Mouse (Mus musculus): ENCODE results near the gene Cbl. TPM values are rescaled to one million over a fixed set of nuclear protein-coding genes. Genes with fewer than 3 reads are reported as not detected.

Cbl gene
- polyA plus RNA-seq, 1 experiment, result 14.2 TPM

DNA sequence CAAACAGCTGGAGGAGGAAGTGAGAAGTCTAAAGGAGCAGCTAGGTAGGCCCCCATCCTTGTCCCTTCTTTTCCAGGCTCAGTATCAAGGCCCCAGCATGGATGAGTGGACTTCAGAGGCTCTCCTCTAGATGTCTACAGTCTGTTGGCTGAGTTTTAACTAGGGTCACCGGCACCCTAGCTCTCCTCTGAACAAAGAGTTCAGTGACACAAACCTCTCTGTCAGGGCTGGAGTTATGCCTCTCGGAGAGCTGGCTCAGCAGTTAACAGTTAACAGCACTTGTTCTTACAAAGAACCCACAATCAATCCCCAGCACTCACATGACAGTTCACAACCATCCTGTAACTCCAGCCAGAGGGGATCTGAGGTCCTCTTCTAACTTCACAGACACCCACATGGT is 9.8 kb upstream of the Cbl start:
- H3K4me1 ChIP-seq (ENCODE audit: control insufficient read depth, insufficient read depth, low read length), result no peaks in the 10 kb centered on the region
- H3K4me3 ChIP-seq (replicated peaks; ENCODE audit: extremely low read depth, low read depth, low read length), result no peak overlapping the region
- 49% methylated on average over 2 of the region's 2 CpGs for WGBS
- TF ChIP-seq CTCF (IDR thresholded peaks at IDR 0.05; ENCODE audit: insufficient read depth, low read length), result no peak
- no peak for TF ChIP-seq POLR2A (IDR thresholded peaks at IDR 0.05; ENCODE audit: borderline replicate concordance, extremely low read depth, low read depth, low read length)
- DNase-seq, result no peak

DNA sequence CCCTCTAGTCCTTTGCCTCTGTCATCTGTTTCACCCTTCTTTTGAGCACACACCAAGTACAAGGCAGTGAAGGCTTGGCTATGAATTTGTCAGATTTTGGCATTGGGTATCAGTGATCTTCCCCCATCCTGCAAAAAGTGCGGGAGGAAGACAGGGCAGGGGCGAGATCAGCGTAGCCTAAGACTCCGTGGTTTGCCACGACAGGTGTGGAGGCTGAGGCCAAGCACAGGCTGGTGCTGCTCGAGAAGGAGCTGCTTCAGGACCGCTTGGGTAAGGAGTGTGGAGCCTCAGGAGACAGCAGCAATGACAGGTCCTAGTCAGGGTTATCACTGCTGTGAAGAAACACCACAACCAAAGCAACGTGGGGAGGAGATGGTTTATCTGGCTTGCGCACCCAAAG is 7.6 kb upstream of the Cbl start:
- no peak for DNase-seq
- TF ChIP-seq POLR2A (IDR thresholded peaks at IDR 0.05; ENCODE audit: borderline replicate concordance, extremely low read depth, low read depth, low read length), result no peak
- no peak for TF ChIP-seq CTCF (IDR thresholded peaks at IDR 0.05; ENCODE audit: insufficient read depth, low read length)
- Histone ChIP-seq H3K4me3 (replicated peaks; ENCODE audit: extremely low read depth, low read depth, low read length) (no peak overlapping the region), H3K4me1 (ENCODE audit: control insufficient read depth, insufficient read depth, low read length) (no peaks in the 10 kb centered on the region)
- 55% methylated on average over 9 of the region's 9 CpGs for WGBS

DNA sequence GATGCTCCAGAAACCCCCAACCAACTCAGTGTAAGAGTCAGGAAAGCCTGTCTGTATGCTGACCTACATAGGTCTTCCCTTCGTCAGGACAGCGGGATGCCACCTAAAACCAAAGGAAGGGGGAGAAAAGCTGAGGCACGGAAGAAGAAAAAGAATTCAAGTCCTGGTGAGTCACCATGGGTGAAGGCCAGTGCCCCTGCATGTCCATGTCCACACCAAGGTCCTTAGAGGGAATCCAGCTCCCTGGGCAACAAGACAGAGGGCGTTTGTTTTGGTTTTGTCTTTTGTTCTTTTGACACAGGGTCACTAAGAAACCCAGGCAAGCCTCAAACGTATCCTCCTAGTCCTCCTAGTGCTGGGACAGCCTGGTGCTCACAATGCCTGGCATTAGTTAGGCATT is 7.1 kb upstream of the Cbl start:
- DNase-seq, result no peak
- Histone ChIP-seq H3K4me3 (replicated peaks; ENCODE audit: extremely low read depth, low read depth, low read length) (no peak overlapping the region), H3K4me1 (ENCODE audit: control insufficient read depth, insufficient read depth, low read length) (no peaks in the 10 kb centered on the region)
- 53% methylated on average over 5 of the region's 5 CpGs for WGBS
- no peak for TF ChIP-seq CTCF (IDR thresholded peaks at IDR 0.05; ENCODE audit: insufficient read depth, low read length)
- TF ChIP-seq POLR2A (IDR thresholded peaks at IDR 0.05; ENCODE audit: borderline replicate concordance, extremely low read depth, low read depth, low read length), result peak; percentile 28; the same call in 1 of the 2 replicates

DNA sequence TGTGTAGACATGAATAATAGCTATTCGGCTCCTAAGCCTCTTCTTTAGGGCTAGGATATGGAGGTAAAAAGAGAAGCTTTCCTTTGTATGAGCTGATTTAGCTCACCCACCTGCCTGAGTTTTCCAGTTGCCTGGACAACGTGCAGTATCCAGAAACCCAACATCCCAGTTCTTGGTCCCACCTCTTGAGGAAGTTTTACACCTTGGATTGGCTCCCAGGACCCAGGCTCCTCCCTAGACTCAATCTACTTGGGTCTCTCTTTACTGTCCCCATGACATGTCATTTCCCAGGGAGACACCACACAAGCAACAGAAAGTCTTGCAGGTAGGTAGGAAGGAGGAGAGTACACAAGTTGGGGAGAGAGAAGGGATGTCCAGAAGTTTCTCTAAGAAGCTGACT is 6.5 kb upstream of the Cbl start, which contains the start of gene Ccdc153:
TSS of gene Ccdc153 (plus strand) at position 278 of the 400 bp plus-strand sequence.
- DNase-seq, result no peak
- 42% methylated on average over 2 of the region's 2 CpGs for WGBS
- Histone ChIP-seq H3K4me1 (ENCODE audit: control insufficient read depth, insufficient read depth, low read length) (no peaks in the 10 kb centered on the region), H3K4me3 (replicated peaks; ENCODE audit: extremely low read depth, low read depth, low read length) (no peak within 1 kb of the TSS)
- no peak for TF ChIP-seq CTCF (IDR thresholded peaks at IDR 0.05; ENCODE audit: insufficient read depth, low read length)
- TF ChIP-seq POLR2A (IDR thresholded peaks at IDR 0.05; ENCODE audit: borderline replicate concordance, extremely low read depth, low read depth, low read length), result no peak

DNA sequence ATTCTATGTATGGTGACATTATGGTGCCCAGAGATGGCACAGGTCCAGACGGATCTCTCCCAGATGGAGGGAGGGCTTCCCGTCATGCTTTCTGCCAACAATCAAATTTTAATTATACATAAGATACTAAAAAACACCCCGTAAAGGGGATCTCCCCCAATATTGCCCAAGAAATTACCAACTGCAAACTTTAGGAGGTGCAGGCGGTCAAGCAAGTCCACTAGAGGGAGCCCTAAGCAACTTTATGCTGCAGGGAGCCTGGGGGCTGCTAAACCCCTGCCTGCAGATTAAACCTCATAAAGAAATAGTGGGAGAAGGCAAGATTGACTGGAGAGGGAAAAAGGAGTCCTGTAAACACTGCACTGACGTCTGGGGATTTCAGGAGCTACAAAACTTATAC is 5.6 kb upstream of the Cbl start:
- WGBS, result 10% methylated on average over 5 of the region's 5 CpGs
- DNase-seq, result peak; percentile 28
- Histone ChIP-seq H3K4me3 (replicated peaks; ENCODE audit: extremely low read depth, low read depth, low read length) (no peak overlapping the region), H3K4me1 (ENCODE audit: control insufficient read depth, insufficient read depth, low read length) (no peaks in the 10 kb centered on the region)
- TF ChIP-seq CTCF (IDR thresholded peaks at IDR 0.05; ENCODE audit: insufficient read depth, low read length) (peak; percentile 61), POLR2A (IDR thresholded peaks at IDR 0.05; ENCODE audit: borderline replicate concordance, extremely low read depth, low read depth, low read length) (no peak)

DNA sequence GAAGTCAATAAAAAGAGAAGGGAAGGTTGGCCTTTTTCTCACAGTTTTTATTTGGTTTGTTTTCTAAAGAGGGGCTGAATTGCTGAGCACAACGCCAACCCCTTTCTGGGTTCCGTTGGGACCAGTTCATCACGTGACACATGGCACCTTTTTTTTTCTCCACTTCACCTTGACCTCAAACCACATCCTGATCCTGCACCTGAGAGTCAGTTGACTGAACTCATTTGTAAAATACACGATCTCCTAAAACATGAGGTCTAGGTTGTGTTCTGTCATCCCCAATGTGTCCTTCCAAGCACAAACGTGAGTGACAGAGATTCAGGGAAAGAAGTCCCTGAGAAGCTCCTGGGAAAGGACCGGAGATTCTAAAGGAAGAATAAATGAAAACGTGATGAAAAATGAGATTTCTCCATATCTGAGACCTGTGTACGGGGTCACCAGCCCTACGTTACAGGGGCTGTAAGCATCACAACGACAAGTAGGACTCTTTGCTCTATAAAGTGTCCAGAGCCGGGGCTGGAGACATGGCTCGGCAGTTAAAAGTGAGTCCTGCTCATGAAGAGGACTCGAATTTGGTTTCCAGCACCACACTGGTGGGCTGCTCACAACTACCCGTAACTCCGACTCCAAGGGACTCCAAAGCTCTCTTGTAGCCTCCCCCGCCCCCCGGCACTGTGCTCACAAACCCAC is 4.8 kb upstream of the Cbl start:
- WGBS, result 73% methylated on average over 17 of the region's 17 CpGs
- Histone ChIP-seq H3K4me3 (replicated peaks; ENCODE audit: extremely low read depth, low read depth, low read length) (no peak overlapping the region), H3K4me1 (ENCODE audit: control insufficient read depth, insufficient read depth, low read length) (no peaks in the 10 kb centered on the region)
- no peak for DNase-seq
- no peak for TF ChIP-seq POLR2A (IDR thresholded peaks at IDR 0.05; ENCODE audit: borderline replicate concordance, extremely low read depth, low read depth, low read length)
- no peak for TF ChIP-seq CTCF (IDR thresholded peaks at IDR 0.05; ENCODE audit: insufficient read depth, low read length)

DNA sequence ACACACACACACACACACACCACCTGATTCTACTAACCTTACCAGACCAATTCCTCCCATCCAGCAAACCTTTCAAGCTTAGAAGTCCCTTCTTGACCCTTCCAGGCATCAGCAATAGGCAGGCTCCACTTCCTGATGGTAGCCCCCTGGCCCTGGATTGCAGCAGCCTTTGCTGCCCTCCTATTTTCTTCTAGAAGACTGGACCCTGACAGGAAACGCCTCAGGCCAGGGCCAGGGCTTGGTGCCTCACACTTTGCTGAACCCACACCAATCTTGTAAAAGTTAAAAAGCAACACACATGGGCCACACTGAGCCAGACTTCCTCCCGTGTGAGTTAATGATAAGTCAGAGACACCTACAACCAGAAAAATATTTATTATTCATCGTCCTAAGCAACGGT is 3.3 kb upstream of the Cbl start:
- TF ChIP-seq CTCF (IDR thresholded peaks at IDR 0.05; ENCODE audit: insufficient read depth, low read length) (no peak), POLR2A (IDR thresholded peaks at IDR 0.05; ENCODE audit: borderline replicate concordance, extremely low read depth, low read depth, low read length) (no peak)
- 66% methylated on average over 4 of the region's 4 CpGs for WGBS
- DNase-seq, result no peak
- Histone ChIP-seq H3K4me3 (replicated peaks; ENCODE audit: extremely low read depth, low read depth, low read length) (no peak overlapping the region), H3K4me1 (ENCODE audit: control insufficient read depth, insufficient read depth, low read length) (peaks cover 3% of the 10 kb centered on the region; the same call in 1 of the 2 replicates)

DNA sequence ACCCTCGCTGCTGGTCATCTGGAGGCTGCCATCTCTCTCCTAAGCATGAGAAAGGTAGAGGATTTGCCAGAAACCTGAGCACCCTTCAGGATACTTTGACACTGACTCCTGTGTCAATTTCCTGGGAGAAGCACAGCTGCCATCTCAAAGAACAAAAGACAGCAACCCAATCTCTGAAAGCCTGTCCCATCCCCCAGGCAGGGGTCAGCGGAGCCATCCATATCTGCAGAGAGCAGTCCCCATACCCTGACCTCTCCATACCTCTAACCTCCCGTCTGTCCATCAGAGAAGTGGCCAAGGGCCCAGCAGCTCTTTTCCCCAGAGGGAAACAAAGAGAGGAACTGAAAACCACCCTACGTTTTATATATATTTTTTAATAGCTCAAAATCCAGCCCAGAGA is 2.8 kb upstream of the Cbl start:
- no peak for TF ChIP-seq CTCF (IDR thresholded peaks at IDR 0.05; ENCODE audit: insufficient read depth, low read length)
- no peak for TF ChIP-seq POLR2A (IDR thresholded peaks at IDR 0.05; ENCODE audit: borderline replicate concordance, extremely low read depth, low read depth, low read length)
- WGBS, result 74% methylated on average over 4 of the region's 4 CpGs
- Histone ChIP-seq H3K4me1 (ENCODE audit: control insufficient read depth, insufficient read depth, low read length) (peaks cover 8% of the 10 kb centered on the region), H3K4me3 (replicated peaks; ENCODE audit: extremely low read depth, low read depth, low read length) (no peak overlapping the region)
- no peak for DNase-seq

DNA sequence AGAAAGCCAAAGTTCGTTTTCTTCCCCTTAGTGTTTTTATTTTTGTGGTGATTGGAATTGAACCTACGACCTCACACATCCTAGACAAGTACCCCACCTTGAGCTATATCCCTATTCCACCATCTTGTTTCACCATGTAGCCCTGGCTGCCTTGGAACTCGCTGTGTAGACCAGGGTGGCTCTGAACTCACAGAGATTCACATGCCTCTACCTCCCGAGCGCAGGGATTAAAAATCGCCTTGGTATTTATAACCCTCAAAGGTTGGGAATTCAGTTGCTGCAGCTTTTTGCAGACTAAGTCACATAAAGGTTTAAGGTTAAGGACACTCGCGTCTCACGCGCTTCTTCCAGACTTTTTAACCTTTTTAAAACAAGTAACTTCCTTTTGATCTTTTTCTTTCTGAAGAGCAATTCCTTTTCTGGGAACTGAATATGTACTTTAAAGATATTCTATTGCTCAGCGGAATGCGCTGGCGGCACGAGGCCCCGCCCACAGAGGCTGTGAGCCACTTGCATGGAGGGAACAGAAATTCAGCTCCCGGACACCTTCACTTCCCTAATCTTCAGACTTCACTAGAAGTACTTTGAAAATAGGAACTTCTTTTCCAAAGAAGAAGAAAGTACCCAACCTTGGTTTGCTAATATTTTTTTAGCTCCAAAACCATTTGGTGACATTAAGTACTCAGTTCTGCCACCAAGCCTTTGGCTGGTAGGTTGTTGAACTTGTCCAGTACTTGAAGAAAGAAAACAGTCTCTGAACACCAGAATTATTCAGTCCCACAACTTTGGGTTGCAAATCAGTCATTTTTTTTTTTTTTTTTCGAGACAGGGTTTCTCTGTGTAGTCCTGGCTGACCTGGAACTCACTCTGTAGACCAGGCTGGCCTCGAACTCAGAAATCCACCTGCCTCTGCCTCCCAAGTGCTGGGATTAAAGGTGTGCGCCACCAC is 904 bp upstream of the Cbl start:
- Histone ChIP-seq H3K4me3 (replicated peaks; ENCODE audit: extremely low read depth, low read depth, low read length) (peak overlapping the region; percentile 28), H3K4me1 (ENCODE audit: control insufficient read depth, insufficient read depth, low read length) (peaks cover 11% of the 10 kb centered on the region)
- WGBS, result 15% methylated on average over 19 of the region's 19 CpGs
- TF ChIP-seq CTCF (IDR thresholded peaks at IDR 0.05; ENCODE audit: insufficient read depth, low read length) (no peak), POLR2A (IDR thresholded peaks at IDR 0.05; ENCODE audit: borderline replicate concordance, extremely low read depth, low read depth, low read length) (no peak)
- peak; percentile 52 for DNase-seq
